Mouse (Mus musculus): ENCODE measurements around the gene Bcl2l2. TPM values are rescaled to one million over a fixed set of nuclear protein-coding genes. Genes with fewer than 3 reads are reported as not detected.

Gene Bcl2l2
- total RNA-seq, 2 experiments from 2014 or later = 9.9 to 13.5 TPM

DNA sequence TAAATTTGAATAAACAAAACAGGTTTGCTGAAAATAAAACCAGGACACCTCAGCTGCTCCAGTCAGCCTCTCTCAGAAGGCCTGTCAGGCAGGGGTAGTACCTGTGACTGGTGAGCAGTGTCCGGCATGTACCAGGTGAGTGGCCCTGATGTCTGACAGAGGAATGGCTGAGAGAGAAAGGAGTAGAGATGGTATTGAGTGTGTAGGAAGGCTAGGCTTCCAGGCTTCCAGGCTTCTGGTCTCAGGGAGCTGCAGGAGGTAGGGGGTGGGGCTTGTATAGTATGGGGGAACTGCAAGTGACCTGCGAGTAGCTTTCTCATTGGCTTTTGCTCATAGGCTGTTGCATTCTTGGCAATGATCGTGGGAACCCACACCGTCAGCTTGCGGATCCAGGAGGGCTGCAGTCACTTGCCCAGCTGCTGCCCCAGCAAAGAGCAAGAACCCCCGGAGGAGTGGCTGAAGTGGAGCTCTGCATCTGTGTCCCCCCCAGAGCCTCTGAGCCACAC lies 49.5 kb downstream of the Bcl2l2 start, which contains the start of gene Il25:
Gene Il25, plus strand, starts transcription at position 51 of the 506 bp plus-strand sequence.
- no peak for ATAC-seq (replicated peaks; ENCODE audit: poor library complexity, severe bottlenecking)

GRCm38 (mm10) chr14:54935904-54936830 lies 53.0 kb downstream of the Bcl2l2 start, which contains the start of gene Cmtm5:
Gene Cmtm5, plus strand, starts transcription at chr14:54936261.
- no peak for ATAC-seq (replicated peaks; ENCODE audit: poor library complexity, severe bottlenecking)

DNA sequence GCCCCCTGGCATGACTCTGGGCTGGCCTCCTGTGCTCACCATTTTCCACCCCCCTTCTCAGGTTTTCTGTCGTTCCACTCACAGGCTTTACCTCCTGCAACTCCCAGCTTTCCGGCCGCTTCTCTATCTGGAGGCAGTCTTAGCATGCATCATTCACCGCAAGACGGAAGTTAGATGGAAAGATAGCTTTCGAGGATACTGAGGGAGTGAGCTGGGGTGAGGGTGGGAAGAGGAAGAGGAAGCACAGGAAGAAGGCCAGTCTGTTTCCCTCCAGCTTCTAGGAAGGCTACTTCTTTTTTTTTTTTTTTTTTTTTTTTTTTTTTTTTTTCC lies 53.6 kb downstream of the Bcl2l2 start:
- peak; percentile 74 for ATAC-seq (replicated peaks; ENCODE audit: poor library complexity, severe bottlenecking)

- ATAC-seq (replicated peaks; ENCODE audit: poor library complexity, severe bottlenecking) = no peak
These were observed 54.4 kb downstream of the Bcl2l2 start for GRCm38 (mm10) chr14:54937361-54938182.

Other genes with a start within 250 kb of the Bcl2l2 start
- not detected in 2 replicates for gene Gm17606, start 242.4 kb upstream of the Bcl2l2 start, total RNA-seq (2014; fragmentation: Nextera tagmentation)
- gene Gm17606, start 242.4 kb upstream of the Bcl2l2 start, total RNA-seq (2017) = not detected in 2 replicates
- 0.54 and 1.4 TPM in 2 replicates for gene Cdh24, start 242.0 kb upstream of the Bcl2l2 start, total RNA-seq (2014; fragmentation: Nextera tagmentation)
- 0.39 and 0.41 TPM in 2 replicates for gene Cdh24, start 242.0 kb upstream of the Bcl2l2 start, total RNA-seq (2017)
- gene 1700123O20Rik, start 197.2 kb upstream of the Bcl2l2 start, total RNA-seq (2014; fragmentation: Nextera tagmentation) = 44.3 and 69.7 TPM in 2 replicates
- gene 1700123O20Rik, start 197.2 kb upstream of the Bcl2l2 start, total RNA-seq (2017) = 42.2 and 50.0 TPM in 2 replicates
- gene Acin1, start 196.4 kb upstream of the Bcl2l2 start, total RNA-seq (2014; fragmentation: Nextera tagmentation) = 236 and 252 TPM in 2 replicates
- gene Acin1, start 196.4 kb upstream of the Bcl2l2 start, total RNA-seq (2017) = 198 and 208 TPM in 2 replicates
- gene Gm29776, start 184.5 kb upstream of the Bcl2l2 start, total RNA-seq (2014; fragmentation: Nextera tagmentation) = 0.15 TPM in 1 of 2 replicates, not detected in the other
- 0.22 TPM in 1 of 2 replicates, not detected in the other for gene Gm29776, start 184.5 kb upstream of the Bcl2l2 start, total RNA-seq (2017)
- gene Cebpe, start 171.2 kb upstream of the Bcl2l2 start, total RNA-seq (2014; fragmentation: Nextera tagmentation) = 23.1 and 45.9 TPM in 2 replicates
- gene Cebpe, start 171.2 kb upstream of the Bcl2l2 start, total RNA-seq (2017) = 57.2 and 63.7 TPM in 2 replicates
- gene Slc7a8, start 101.4 kb upstream of the Bcl2l2 start, total RNA-seq (2014; fragmentation: Nextera tagmentation) = 7.6 and 8.3 TPM in 2 replicates
- 2.0 and 3.2 TPM in 2 replicates for gene Slc7a8, start 101.4 kb upstream of the Bcl2l2 start, total RNA-seq (2017)
- not detected in 2 replicates for gene Rnf212b, start 69.2 kb upstream of the Bcl2l2 start, total RNA-seq (2014; fragmentation: Nextera tagmentation)
- not detected in 2 replicates for gene Rnf212b, start 69.2 kb upstream of the Bcl2l2 start, total RNA-seq (2017)
- 14.3 and 19.1 TPM in 2 replicates for gene Homez, start 12.4 kb upstream of the Bcl2l2 start, total RNA-seq (2014; fragmentation: Nextera tagmentation)
- gene Homez, start 12.4 kb upstream of the Bcl2l2 start, total RNA-seq (2017) = 8.4 and 8.7 TPM in 2 replicates
- 12.2 and 21.1 TPM in 2 replicates for gene Ppp1r3e, start 5.8 kb upstream of the Bcl2l2 start, total RNA-seq (2014; fragmentation: Nextera tagmentation)
- gene Ppp1r3e, start 5.8 kb upstream of the Bcl2l2 start, total RNA-seq (2017) = 2.5 and 2.9 TPM in 2 replicates
- gene Gm20521, start 64 bp downstream of the Bcl2l2 start, total RNA-seq (2014; fragmentation: Nextera tagmentation) = not detected in 2 replicates
- gene Gm20521, start 64 bp downstream of the Bcl2l2 start, total RNA-seq (2017) = not detected in 2 replicates
- gene Pabpn1, start 9.1 kb downstream of the Bcl2l2 start, total RNA-seq (2014; fragmentation: Nextera tagmentation) = 181 and 215 TPM in 2 replicates
- gene Pabpn1, start 9.1 kb downstream of the Bcl2l2 start, total RNA-seq (2017) = 286 and 319 TPM in 2 replicates
- 1.4 and 2.8 TPM in 2 replicates for gene Slc22a17, start 29.8 kb downstream of the Bcl2l2 start, total RNA-seq (2014; fragmentation: Nextera tagmentation)
- gene Slc22a17, start 29.8 kb downstream of the Bcl2l2 start, total RNA-seq (2017) = 0.52 and 0.77 TPM in 2 replicates
- gene Efs, start 42.7 kb downstream of the Bcl2l2 start, total RNA-seq (2014; fragmentation: Nextera tagmentation) = not detected in 2 replicates
- gene Efs, start 42.7 kb downstream of the Bcl2l2 start, total RNA-seq (2017) = not detected in 2 replicates
- not detected in 2 replicates for gene Il25, start 49.3 kb downstream of the Bcl2l2 start, total RNA-seq (2014; fragmentation: Nextera tagmentation)
- gene Il25, start 49.3 kb downstream of the Bcl2l2 start, total RNA-seq (2017) = not detected in 2 replicates
- not detected in 2 replicates for gene Cmtm5, start 52.9 kb downstream of the Bcl2l2 start, total RNA-seq (2014; fragmentation: Nextera tagmentation)
- gene Cmtm5, start 52.9 kb downstream of the Bcl2l2 start, total RNA-seq (2017) = not detected in 2 replicates
- not detected in 2 replicates for gene Myh6, start 83.5 kb downstream of the Bcl2l2 start, total RNA-seq (2014; fragmentation: Nextera tagmentation)
- not detected in 2 replicates for gene Myh6, start 83.5 kb downstream of the Bcl2l2 start, total RNA-seq (2017)
- not detected in 2 replicates for gene Gm17428, start 93.6 kb downstream of the Bcl2l2 start, total RNA-seq (2014; fragmentation: Nextera tagmentation)
- gene Gm17428, start 93.6 kb downstream of the Bcl2l2 start, total RNA-seq (2017) = not detected in 2 replicates
- not detected in 2 replicates for gene Myh7, start 111.2 kb downstream of the Bcl2l2 start, total RNA-seq (2014; fragmentation: Nextera tagmentation)
- gene Myh7, start 111.2 kb downstream of the Bcl2l2 start, total RNA-seq (2017) = not detected in 2 replicates
- 50.2 and 65.5 TPM in 2 replicates for gene Ngdn, start 132.1 kb downstream of the Bcl2l2 start, total RNA-seq (2014; fragmentation: Nextera tagmentation)
- 62.7 and 75.3 TPM in 2 replicates for gene Ngdn, start 132.1 kb downstream of the Bcl2l2 start, total RNA-seq (2017)
- gene Zfhx2, start 208.9 kb downstream of the Bcl2l2 start, total RNA-seq (2014; fragmentation: Nextera tagmentation) = 3.0 and 5.2 TPM in 2 replicates
- 0.26 and 0.82 TPM in 2 replicates for gene Zfhx2, start 208.9 kb downstream of the Bcl2l2 start, total RNA-seq (2017)
- gene Thtpa, start 211.4 kb downstream of the Bcl2l2 start, total RNA-seq (2014; fragmentation: Nextera tagmentation) = 11.9 and 16.2 TPM in 2 replicates
- 10.0 and 13.0 TPM in 2 replicates for gene Thtpa, start 211.4 kb downstream of the Bcl2l2 start, total RNA-seq (2017)
- 56.6 and 87.9 TPM in 2 replicates for gene Ap1g2, start 223.2 kb downstream of the Bcl2l2 start, total RNA-seq (2014; fragmentation: Nextera tagmentation)
- 12.4 and 15.1 TPM in 2 replicates for gene Ap1g2, start 223.2 kb downstream of the Bcl2l2 start, total RNA-seq (2017)
- not detected in 2 replicates for gene Jph4, start 233.6 kb downstream of the Bcl2l2 start, total RNA-seq (2014; fragmentation: Nextera tagmentation)
- not detected in 2 replicates for gene Jph4, start 233.6 kb downstream of the Bcl2l2 start, total RNA-seq (2017)

Data from granulocyte monocyte progenitor cell, adult 5-6 weeks (primary cell).